Mouse (Mus musculus) heart, embryonic 13.5 days (tissue): Measurements from ENCODE around the gene Trappc4. TPM values are rescaled to one million over a fixed set of nuclear protein-coding genes. Genes with fewer than 3 reads are reported as not detected.
A peak's percentile ranks its signal among the peaks of the same experiment; 100 is the strongest.

Experiments
- ATAC-seq: fragments of 200-750 bp; cut with Nextera tagmentation; 2 replicates; pipeline ENCODE4 v1.8.0; 2017; ENCODE audit warnings: moderate TSS enrichment; ENCODE audit not compliant: insufficient number of reproducible peaks, low FRiP score, low TSS enrichment; ENCODE audit errors: extremely low read depth
- H3K27ac ChIP-seq: fragments of 300-500 bp; sonication (generic); replicated peaks from 2 replicates; pipeline ENCODE4 v1.5.1; 2015; ENCODE audit warnings: moderate library complexity, mild to moderate bottlenecking, inconsistent platforms
- H3K27me3 ChIP-seq: fragments of 300-500 bp; sonication (generic); replicated peaks from 2 replicates; pipeline ENCODE4 v1.6.1; 2015; ENCODE audit warnings: mild to moderate bottlenecking, inconsistent platforms
- H3K36me3 ChIP-seq: fragments of 300-500 bp; sonication (generic); 2 replicates; pipeline ENCODE4 v1.6.1; 2015; ENCODE audit warnings: mild to moderate bottlenecking, inconsistent platforms
- H3K4me1 ChIP-seq: fragments of 300-500 bp; sonication (generic); 2 replicates; pipeline ENCODE4 v1.6.1; 2015; ENCODE audit warnings: inconsistent platforms
- H3K4me2 ChIP-seq: fragments of 300-500 bp; sonication (generic); 2 replicates; pipeline ENCODE4 v1.6.1; 2015; ENCODE audit warnings: inconsistent platforms, mild to moderate bottlenecking, moderate library complexity
- H3K4me3 ChIP-seq: fragments of 300-500 bp; sonication (generic); 2 replicates; pipeline ENCODE4 v1.5.1; 2015; ENCODE audit warnings: moderate library complexity, mild to moderate bottlenecking, inconsistent platforms
- H3K9ac ChIP-seq: fragments of 300-500 bp; sonication (generic); 2 replicates; pipeline ENCODE4 v1.6.1; 2015; ENCODE audit warnings: inconsistent platforms, mild to moderate bottlenecking, moderate library complexity
- H3K9me3 ChIP-seq: fragments of 300-500 bp; sonication (generic); 2 replicates; pipeline ENCODE4 v1.6.1; 2016; ENCODE audit warnings: inconsistent platforms
- WGBS: fragments of 180-500 bp; shearing (Covaris S2); methylation state at CpG from one replicate; pipeline ENCODE4 v1.1.7; 2015; ENCODE audit warnings: mixed read lengths; 5-methylcytosine and 5-hydroxymethylcytosine counted together
- polyA plus RNA-seq: library from polyadenylated mRNA; unstranded; fragments of >200 nt; fragmentation: Nextera tagmentation; extraction: Ambion mirVana; gene quantifications from 2 replicates; pipeline ENCODE4 v1.2.1, GENCODE M21; 2015

Gene Trappc4
- polyA plus RNA-seq, 1 experiment from 2014 or later = 78.9 TPM

- Histone ChIP-seq H3K9ac (peak overlapping the region; percentile 58; the same call in 1 of the 2 replicates), H3K4me1 (peaks cover 54% of the 10 kb centered on the region), H3K9me3 (no peaks in the 10 kb centered on the region), H3K36me3 (peaks cover 74% of the 10 kb centered on the region), H3K4me2 (no peak overlapping the region), H3K4me3 (no peak overlapping the region), H3K27me3 (no peaks in the 10 kb centered on the region), H3K27ac (peak overlapping the region; percentile 45)
- ATAC-seq = no peak
- WGBS = 52% methylated on average over 4 of the region's 4 CpGs
These were observed 6.3 kb downstream of the Trappc4 start for GRCm38 (mm10) chr9:44401081-44401480.

DNA sequence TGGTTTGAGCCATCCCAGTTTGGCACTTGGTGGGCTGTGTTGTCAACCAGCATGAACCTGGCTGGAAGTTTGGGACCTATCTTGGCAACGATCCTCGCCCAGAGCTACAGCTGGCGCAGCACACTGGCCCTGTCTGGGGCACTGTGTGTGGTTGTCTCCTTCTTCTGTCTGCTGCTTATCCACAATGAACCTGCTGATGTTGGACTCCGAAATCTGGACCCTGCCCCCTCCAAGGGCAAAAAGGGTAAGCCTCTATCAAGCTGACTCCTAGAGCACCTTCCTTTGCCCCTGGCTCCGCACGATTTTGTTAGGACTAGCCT lies 7.6 kb downstream of the Trappc4 start:
- H3K4me1 ChIP-seq = peaks cover 48% of the 10 kb centered on the region
- 89% methylated on average over 6 of the region's 6 CpGs for WGBS
- no peaks in the 10 kb centered on the region for H3K27me3 ChIP-seq
- no peaks in the 10 kb centered on the region for H3K9me3 ChIP-seq
- ATAC-seq = no peak
- peaks cover 63% of the 10 kb centered on the region for H3K36me3 ChIP-seq
- H3K4me3 ChIP-seq = no peak overlapping the region
- no peak overlapping the region for H3K27ac ChIP-seq
- H3K9ac ChIP-seq = no peak overlapping the region
- no peak overlapping the region for H3K4me2 ChIP-seq

DNA sequence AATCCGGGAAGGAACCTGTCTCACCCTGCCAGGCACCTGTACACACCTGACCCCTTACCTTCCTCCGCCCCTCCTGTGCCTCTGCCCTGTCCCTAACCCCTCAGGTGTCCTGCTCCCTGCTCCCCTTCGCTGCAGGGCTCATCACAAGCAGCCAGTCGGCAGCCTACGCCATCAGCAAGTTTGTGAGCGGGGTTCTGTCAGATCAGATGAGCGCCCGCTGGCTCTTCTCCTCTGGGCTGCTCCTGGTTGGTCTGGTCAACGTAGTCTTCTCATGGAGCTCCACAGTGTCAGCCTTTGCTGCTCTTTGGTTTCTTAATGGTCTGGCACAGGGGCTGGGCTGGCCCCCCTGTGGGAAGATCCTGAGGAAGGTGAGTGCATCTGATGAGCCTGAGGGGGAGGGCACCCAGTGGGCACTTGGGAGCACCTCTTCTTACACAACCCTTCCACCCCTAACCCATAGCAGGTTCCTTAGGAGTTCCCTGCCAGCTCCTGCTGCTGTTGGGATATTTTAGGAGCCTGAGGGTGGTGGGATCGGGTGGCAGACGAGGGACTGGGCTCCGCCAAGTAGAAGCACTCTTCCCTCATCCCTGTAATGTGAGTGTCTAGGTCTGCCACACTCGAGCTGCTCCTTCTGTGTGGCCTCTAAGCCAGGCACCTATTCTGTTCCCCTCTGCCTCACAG lies 8.1 kb downstream of the Trappc4 start:
- Histone ChIP-seq H3K27me3 (no peaks in the 10 kb centered on the region), H3K4me1 (peaks cover 48% of the 10 kb centered on the region), H3K36me3 (peaks cover 58% of the 10 kb centered on the region), H3K4me2 (no peak overlapping the region), H3K4me3 (no peak overlapping the region), H3K27ac (no peak overlapping the region), H3K9ac (peak overlapping the region; percentile 24; the same call in 1 of the 2 replicates), H3K9me3 (no peaks in the 10 kb centered on the region)
- WGBS = 77% methylated on average over 13 of the region's 13 CpGs
- no peak for ATAC-seq

- Histone ChIP-seq H3K9ac (peak overlapping the region; percentile 94), H3K4me1 (peaks cover 48% of the 10 kb centered on the region), H3K27ac (peak overlapping the region; percentile 91; the same call in 1 of the 2 replicates), H3K9me3 (no peaks in the 10 kb centered on the region), H3K27me3 (no peaks in the 10 kb centered on the region), H3K36me3 (peaks cover 51% of the 10 kb centered on the region), H3K4me3 (peak overlapping the region; percentile 80), H3K4me2 (peak overlapping the region; percentile 86)
- 78% methylated on average over 9 of the region's 9 CpGs for WGBS
- ATAC-seq = no peak
These were observed 8.8 kb downstream of the Trappc4 start for GRCm38 (mm10) chr9:44398551-44398950.

- no peaks in the 10 kb centered on the region for H3K27me3 ChIP-seq
- H3K27ac ChIP-seq = peak overlapping the region; percentile 91; the same call in 1 of the 2 replicates
- no peaks in the 10 kb centered on the region for H3K9me3 ChIP-seq
- H3K9ac ChIP-seq = peak overlapping the region; percentile 94
- peaks cover 48% of the 10 kb centered on the region for H3K4me1 ChIP-seq
- no peak for ATAC-seq
- peak overlapping the region; percentile 80 for H3K4me3 ChIP-seq
- WGBS = 33% methylated on average over 4 of the region's 4 CpGs
- peak overlapping the region; percentile 86 for H3K4me2 ChIP-seq
- peaks cover 46% of the 10 kb centered on the region for H3K36me3 ChIP-seq
These were observed 9.3 kb downstream of the Trappc4 start for GRCm38 (mm10) chr9:44398087-44398486.

GRCm38 (mm10) chr9:44396684-44397411 lies 10.6 kb downstream of the Trappc4 start, which contains the start of gene Slc37a4:
Gene Slc37a4, plus strand, starts transcription at chr9:44396852.
- Histone ChIP-seq H3K4me1 (peaks cover 45% of the 10 kb centered on the region), H3K4me3 (peak within 1 kb of the TSS; percentile 80), H3K9ac (peak within 1 kb of the TSS; percentile 94), H3K9me3 (no peaks in the 10 kb centered on the region), H3K27ac (peak within 1 kb of the TSS; percentile 91), H3K27me3 (no peaks in the 10 kb centered on the region), H3K36me3 (peaks cover 44% of the 10 kb centered on the region), H3K4me2 (peak within 1 kb of the TSS; percentile 86)
- under 1% methylated on average over 43 of the region's 43 CpGs for WGBS
- ATAC-seq = peak; percentile 99

- H3K9ac ChIP-seq = no peak overlapping the region
- H3K4me1 ChIP-seq = peaks cover 6% of the 10 kb centered on the region
- 35% methylated on average over 4 of the region's 4 CpGs for WGBS
- no peaks in the 10 kb centered on the region for H3K9me3 ChIP-seq
- 0 out of 2 replicates have a peak, but pooled peaks have one; percentile 32 for ATAC-seq
- no peak overlapping the region for H3K4me2 ChIP-seq
- H3K27me3 ChIP-seq = no peaks in the 10 kb centered on the region
- H3K4me3 ChIP-seq = no peak overlapping the region
- no peak overlapping the region for H3K27ac ChIP-seq
- peaks cover 64% of the 10 kb centered on the region for H3K36me3 ChIP-seq
These were observed 15.9 kb downstream of the Trappc4 start for GRCm38 (mm10) chr9:44391466-44391865.

- WGBS = 62% methylated on average over 8 of the region's 8 CpGs
- no peak for ATAC-seq
These were observed 18.1 kb downstream of the Trappc4 start for GRCm38 (mm10) chr9:44389273-44389672.

GRCm38 (mm10) chr9:44387221-44387620 lies 20.2 kb downstream of the Trappc4 start:
- Histone ChIP-seq H3K36me3 (peaks cover 98% of the 10 kb centered on the region), H3K9ac (no peak overlapping the region), H3K4me2 (no peak overlapping the region), H3K4me1 (no peaks in the 10 kb centered on the region), H3K9me3 (no peaks in the 10 kb centered on the region), H3K27me3 (no peaks in the 10 kb centered on the region), H3K27ac (no peak overlapping the region), H3K4me3 (no peak overlapping the region)
- no peak for ATAC-seq
- 71% methylated on average over 3 of the region's 3 CpGs for WGBS

More at GRCm38 (mm10) chr9:44389273-44389672, 18.1 kb downstream of the Trappc4 start:
- Histone ChIP-seq H3K36me3 (peaks cover 86% of the 10 kb centered on the region), H3K9me3 (no peaks in the 10 kb centered on the region), H3K4me2 (no peak overlapping the region), H3K4me1 (no peaks in the 10 kb centered on the region), H3K4me3 (no peak overlapping the region), H3K27ac (no peak overlapping the region), H3K9ac (no peak overlapping the region), H3K27me3 (no peaks in the 10 kb centered on the region)

GRCm38 (mm10) chr9:44384596-44384995 lies 22.8 kb downstream of the Trappc4 start:
- no peak overlapping the region for H3K4me3 ChIP-seq
- no peak for ATAC-seq
- no peak overlapping the region for H3K4me2 ChIP-seq
- H3K36me3 ChIP-seq = peaks cover 91% of the 10 kb centered on the region
- H3K9ac ChIP-seq = no peak overlapping the region
- H3K4me1 ChIP-seq = peaks cover 14% of the 10 kb centered on the region
- no peak overlapping the region for H3K27ac ChIP-seq
- H3K27me3 ChIP-seq = no peaks in the 10 kb centered on the region
- H3K9me3 ChIP-seq = no peaks in the 10 kb centered on the region
- WGBS = 90% methylated on average over 13 of the region's 13 CpGs

DNA sequence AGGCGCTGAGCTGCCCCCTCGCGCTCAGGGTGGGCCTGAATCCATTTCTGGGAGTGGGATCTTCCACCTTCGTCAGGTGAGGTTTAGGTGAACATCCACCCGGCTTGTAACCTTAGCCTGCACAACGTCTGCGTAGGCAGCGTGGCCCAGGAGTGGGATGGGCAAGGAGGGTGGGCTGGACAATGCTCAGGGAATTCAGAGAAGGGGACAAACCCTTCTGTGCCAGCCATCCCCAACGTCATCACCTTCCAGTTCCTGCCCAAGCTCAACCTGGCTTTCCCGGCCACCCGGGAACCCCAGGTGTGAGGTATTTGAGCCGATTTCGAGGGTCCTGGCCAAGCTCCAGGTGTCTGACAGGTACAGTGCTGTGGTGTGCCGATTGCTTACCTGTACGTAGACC lies 27.5 kb downstream of the Trappc4 start:
- Histone ChIP-seq H3K27me3 (no peaks in the 10 kb centered on the region), H3K4me2 (peak overlapping the region; percentile 96), H3K9ac (peak overlapping the region; percentile 88), H3K9me3 (no peaks in the 10 kb centered on the region), H3K36me3 (peaks cover 44% of the 10 kb centered on the region), H3K4me3 (peak overlapping the region; percentile 68), H3K4me1 (peaks cover 26% of the 10 kb centered on the region), H3K27ac (peak overlapping the region; percentile 80)
- 4% methylated on average over 15 of the region's 15 CpGs for WGBS
- ATAC-seq = no peak
